Mouse (Mus musculus) kidney, adult 2 months (tissue): Measurements from ENCODE around the gene Klc2.

Experiments used
- CTCF ChIP-seq: fragments of 200-500 bp; conservative IDR thresholded peaks from 2 replicates; pipeline ENCODE4 v1.5.1; 2011; ENCODE audit warnings: low read depth, mild to moderate bottlenecking, control low read depth, low read length, moderate library complexity, mixed read lengths; ENCODE audit not compliant: insufficient read depth, insufficient read length
- POLR2A ChIP-seq: fragments of 200-500 bp; IDR thresholded peaks from one replicate; pipeline ENCODE4 v1.6.1; 2011; ENCODE audit warnings: low read depth, low read length, control low read depth

GRCm38 (mm10) chr19:5150358-5150757, 32.0 kb upstream of the Klc2 start:
- TF ChIP-seq POLR2A = no peak
- TF ChIP-seq CTCF = no peak
